Mouse (Mus musculus) ES-E14 (cell line): Measurements from ENCODE around the gene Ctnnd1. TPM values are rescaled to one million over a fixed set of nuclear protein-coding genes. Genes with fewer than 3 reads are reported as not detected.

Source experiments
- DNase-seq: peaks from one replicate; pipeline ENCODE4 v3.0.0-alpha.2; 2013; ENCODE audit warnings: low read depth, low spot score
- H3K27ac ChIP-seq: 2 replicates; pipeline ENCODE4 v1.5.1; 2012; ENCODE audit warnings: low read depth, mild to moderate bottlenecking, low read length, moderate library complexity, mixed read lengths; ENCODE audit not compliant: poor library complexity, insufficient read depth, severe bottlenecking
- H3K36me3 ChIP-seq: 2 replicates; pipeline ENCODE4 v1.6.1; 2012; ENCODE audit warnings: mild to moderate bottlenecking, low read length, moderate library complexity, mixed read lengths; ENCODE audit not compliant: control insufficient read depth, poor library complexity, insufficient read depth, severe bottlenecking
- H3K4me1 ChIP-seq, 2 experiments: fragments of 150-350 bp in 1 of 2; sonication (generic) in 1 of 2; 2 replicates each; pipeline ENCODE4 v1.6.1; 2012; ENCODE audit warnings: low read length in 2 of 2, mild to moderate bottlenecking in 1 of 2, mixed read lengths in 1 of 2; ENCODE audit not compliant: control insufficient read depth in 2 of 2, insufficient read depth in 2 of 2, poor library complexity in 1 of 2
- H3K4me3 ChIP-seq, 2 experiments: fragments of 150-350 bp in 1 of 2; sonication (generic) in 1 of 2; 2 replicates each; pipeline ENCODE4 v1.5.1; 2012; ENCODE audit warnings: low read length in 2 of 2, low read depth in 1 of 2, mild to moderate bottlenecking in 1 of 2, mixed read lengths in 1 of 2; ENCODE audit not compliant: insufficient read depth in 1 of 2, poor library complexity in 1 of 2, severe bottlenecking in 1 of 2
- H3K9ac ChIP-seq: 2 replicates; pipeline ENCODE4 v1.6.1; 2012; ENCODE audit warnings: low read depth, mild to moderate bottlenecking, low read length, mixed read lengths; ENCODE audit not compliant: poor library complexity, insufficient read depth, severe bottlenecking
- H3K9me3 ChIP-seq: fragments of 150-350 bp; sonication (generic); 2 replicates; pipeline ENCODE4 v1.6.1; 2012; ENCODE audit warnings: low read depth, mild to moderate bottlenecking, low read length; ENCODE audit not compliant: control insufficient read depth, insufficient read depth
- CHD2 ChIP-seq: IDR thresholded peaks from 2 replicates; pipeline ENCODE4 v1.6.1; 2014; ENCODE audit warnings: mild to moderate bottlenecking, low read depth, low read length, inconsistent platforms
- HCFC1 ChIP-seq: IDR thresholded peaks from 2 replicates; pipeline ENCODE4 v1.6.1; 2012; ENCODE audit warnings: low read length, inconsistent platforms, borderline replicate concordance; ENCODE audit not compliant: insufficient read depth
- MAFK ChIP-seq: IDR thresholded peaks from 2 replicates; pipeline ENCODE4 v1.6.1; 2014; ENCODE audit warnings: mild to moderate bottlenecking, low read depth, low read length, inconsistent platforms; ENCODE audit not compliant: insufficient read depth
- ZC3H11A ChIP-seq: IDR thresholded peaks from 2 replicates; pipeline ENCODE4 v1.6.1; 2012; ENCODE audit warnings: low read depth, mild to moderate bottlenecking, inconsistent platforms, low read length, borderline replicate concordance
- ZNF384 ChIP-seq: IDR thresholded peaks from 2 replicates; pipeline ENCODE4 v1.6.1; 2012; ENCODE audit warnings: low read depth, low read length, inconsistent platforms
- in situ Hi-C, 2 experiments: fragments of 600-800 bp; cut with MboI; formaldehyde crosslinking; loops; one replicate each; pipeline ENCODE4 v1.15.1; 2025; ENCODE audit warnings: low sequenced_read_pairs in 2 of 2, inconsistent platforms in 1 of 2; ENCODE audit not compliant: unreplicated experiment in 2 of 2
- total RNA-seq: library from RNA; depleted of rRNA; stranded (reverse); fragments of 300-350 nt; gene quantifications from 2 replicates; pipeline ENCODE4 v1.2.3, GENCODE M21; 2012

Gene Ctnnd1
- total RNA-seq, 1 experiment: 51.5 TPM

DNA sequence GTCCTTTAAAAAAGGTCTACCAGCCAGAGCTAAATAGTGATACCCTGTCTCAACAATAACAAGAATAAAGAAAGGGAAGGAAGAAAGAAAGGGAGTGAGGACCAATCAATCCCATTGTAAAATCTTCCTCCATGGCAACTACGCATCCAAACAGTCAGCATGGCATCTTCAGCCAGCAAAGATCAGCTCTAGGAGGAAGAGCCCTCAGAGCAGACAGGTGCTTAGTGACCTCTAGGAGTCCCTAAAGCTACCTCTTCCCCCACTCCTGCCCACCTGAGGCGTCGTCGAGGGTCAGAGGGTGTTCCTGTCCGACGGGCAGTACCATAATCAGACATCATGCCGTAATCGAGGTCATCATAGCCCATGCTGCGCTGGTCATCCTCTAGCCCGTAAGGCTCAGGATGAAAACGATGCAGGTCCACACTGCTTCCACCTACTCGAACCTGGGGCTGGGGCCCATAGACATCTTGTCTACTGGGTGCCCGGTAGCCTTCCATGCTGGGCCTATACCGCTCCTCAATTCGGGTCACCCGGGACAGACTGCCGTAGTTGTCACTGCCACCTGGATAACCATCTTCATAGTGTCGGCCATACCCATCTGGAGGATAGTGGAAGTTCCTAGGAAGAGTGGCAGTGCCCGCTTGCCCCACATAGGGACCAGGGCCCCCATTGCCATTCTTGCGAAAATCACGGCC is 30.8 kb downstream of the Ctnnd1 start:
- Histone ChIP-seq H3K36me3 (peaks cover 18% of the 10 kb centered on the region), H3K9ac (no peak overlapping the region), H3K27ac (no peak overlapping the region), H3K4me3 (no peak overlapping the region), H3K9me3 (no peaks in the 10 kb centered on the region), H3K4me1 (peaks cover 0 to 9% of the 10 kb centered on the region in 2 experiments; a peak in 2 of 4 replicates)
- no peak for TF ChIP-seq ZNF384
- no peak for TF ChIP-seq CHD2
- no peak for TF ChIP-seq HCFC1
- TF ChIP-seq ZC3H11A: no peak
- TF ChIP-seq MAFK: no peak
- DNase-seq: no peak
- in situ Hi-C loops: no loop called here

DNA sequence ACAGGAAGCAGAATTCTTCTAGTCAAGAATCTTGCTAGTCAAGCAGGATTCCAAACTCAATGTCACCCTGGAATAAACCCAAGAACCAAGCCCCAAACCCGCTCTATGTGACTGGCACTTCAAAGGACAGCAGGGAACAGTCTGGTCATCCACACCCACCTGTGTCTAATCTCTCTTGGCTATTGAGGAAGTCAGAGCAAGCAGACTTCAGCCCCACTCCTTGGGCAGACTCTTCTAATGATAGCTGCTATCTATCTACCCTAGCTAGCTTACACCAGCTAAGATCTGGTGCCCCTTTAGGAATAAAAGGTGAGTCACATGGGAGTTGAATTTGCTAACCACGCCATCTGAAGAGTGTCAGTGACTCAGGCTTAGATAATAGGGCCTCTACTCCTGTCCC is 31.7 kb downstream of the Ctnnd1 start:
- H3K27ac ChIP-seq: no peak overlapping the region
- no peak for TF ChIP-seq CHD2
- TF ChIP-seq MAFK: no peak
- no peak for TF ChIP-seq ZC3H11A
- no peak overlapping the region for H3K9ac ChIP-seq
- no peaks in the 10 kb centered on the region for H3K9me3 ChIP-seq
- H3K4me1 ChIP-seq: peaks cover 0 to 2% of the 10 kb centered on the region in 2 experiments; a peak in 2 of 4 replicates
- DNase-seq: no peak
- in situ Hi-C loops: no loop called here
- peaks cover 19% of the 10 kb centered on the region for H3K36me3 ChIP-seq
- no peak overlapping the region for H3K4me3 ChIP-seq

DNA sequence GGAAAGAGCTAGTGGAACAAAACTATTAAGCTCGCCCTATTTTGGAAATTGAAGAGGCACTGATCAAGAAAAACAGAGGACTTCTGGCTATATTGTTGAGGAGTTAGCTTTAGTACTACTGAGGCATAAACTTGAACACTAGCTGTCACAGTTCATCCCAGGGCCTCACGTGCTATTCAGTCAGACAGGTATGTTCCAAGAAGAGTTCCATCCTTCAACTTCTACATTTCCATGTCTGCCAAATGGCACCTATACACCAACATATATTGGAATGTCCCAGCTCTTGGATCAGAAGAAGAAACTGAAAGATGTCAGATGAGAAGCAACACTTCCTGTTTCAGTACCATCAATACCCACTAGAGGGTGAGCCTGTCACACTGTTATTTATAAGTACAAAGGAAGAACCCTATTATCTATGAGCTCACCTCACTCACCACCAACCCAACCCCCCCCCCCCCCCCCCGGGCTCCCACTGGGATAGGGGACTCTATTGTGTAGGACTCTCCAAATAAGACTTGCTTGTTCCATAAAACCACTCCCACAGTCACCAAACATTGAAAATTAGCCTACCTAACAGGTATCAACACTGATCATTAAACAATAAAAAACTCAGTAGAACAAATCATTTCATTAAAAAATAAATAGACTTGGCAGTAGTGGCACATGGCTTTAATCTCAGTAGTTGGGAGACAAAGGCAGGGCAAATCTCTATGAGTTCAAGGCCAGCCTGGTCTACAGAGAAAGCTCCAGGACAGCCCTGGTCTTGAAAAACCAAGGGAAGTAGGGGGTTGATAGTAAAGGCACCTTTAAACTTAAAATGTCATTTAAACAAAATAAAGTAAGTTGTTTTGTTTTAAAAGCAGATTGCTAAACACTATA is 32.7 kb downstream of the Ctnnd1 start:
- no peak overlapping the region for H3K9ac ChIP-seq
- no peak overlapping the region for H3K27ac ChIP-seq
- in situ Hi-C loops: no loop called here
- no peak for DNase-seq
- no peak overlapping the region for H3K4me3 ChIP-seq
- H3K4me1 ChIP-seq: no peaks in the 10 kb centered on the region; a peak in 2 of 4 replicates
- no peaks in the 10 kb centered on the region for H3K9me3 ChIP-seq
- no peak for TF ChIP-seq MAFK
- no peak for TF ChIP-seq CHD2
- TF ChIP-seq ZC3H11A: no peak
- no peak for TF ChIP-seq ZNF384
- TF ChIP-seq HCFC1: no peak
- peaks cover 20% of the 10 kb centered on the region for H3K36me3 ChIP-seq

DNA sequence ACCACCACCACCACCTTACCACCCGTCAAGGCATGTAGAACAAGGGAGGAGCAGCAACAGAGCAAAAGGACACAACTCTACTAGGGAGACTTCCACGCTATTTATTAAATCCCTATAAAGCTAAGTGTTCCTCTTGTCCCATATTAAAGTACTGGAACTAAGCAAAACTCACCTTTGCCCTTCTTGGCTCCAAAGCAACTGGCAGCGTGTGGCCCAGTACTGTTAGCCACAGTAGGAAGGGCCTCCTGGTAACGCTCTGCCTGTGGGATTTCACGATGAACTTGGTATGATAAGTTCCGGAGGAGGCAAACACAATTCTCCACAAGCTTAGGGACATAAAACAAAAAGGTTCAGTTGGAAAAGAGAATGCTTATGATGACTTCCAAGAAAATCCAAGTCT is 37.8 kb downstream of the Ctnnd1 start:
- Histone ChIP-seq H3K4me1 (no peaks in the 10 kb centered on the region; a peak in 1 of 4 replicates), H3K36me3 (peaks cover 33% of the 10 kb centered on the region)

More for the DNA sequence above, 37.8 kb downstream of the Ctnnd1 start:
- no peak for DNase-seq
- in situ Hi-C loops: no loop called here
- no peak overlapping the region for H3K4me3 ChIP-seq
- no peaks in the 10 kb centered on the region for H3K9me3 ChIP-seq
- no peak overlapping the region for H3K9ac ChIP-seq
- TF ChIP-seq HCFC1 (no peak), CHD2 (no peak), MAFK (no peak)
- no peak overlapping the region for H3K27ac ChIP-seq
